Mouse (Mus musculus) spleen, adult 12 weeks (tissue): ENCODE measurements around the gene Stat3.

Experiments used
- DNase-seq: peaks from one replicate; pipeline ENCODE4 v3.0.0; 2022; ENCODE audit warnings: low spot score

The Stat3 gene

GRCm38 (mm10) chr11:100920887-100921624, 18.3 kb downstream of the Stat3 start:
- no peak for DNase-seq

- DNase-seq = no peak
These were observed 21.3 kb downstream of the Stat3 start for GRCm38 (mm10) chr11:100918007-100918406.

- no peak for DNase-seq
These were observed 22.8 kb downstream of the Stat3 start for GRCm38 (mm10) chr11:100916432-100916971.

- no peak for DNase-seq
These were observed 24.3 kb downstream of the Stat3 start for GRCm38 (mm10) chr11:100915063-100915462.

- no peak for DNase-seq
These were observed 24.9 kb downstream of the Stat3 start for GRCm38 (mm10) chr11:100914415-100914814.

- no peak for DNase-seq
These were observed 26.8 kb downstream of the Stat3 start for GRCm38 (mm10) chr11:100912401-100913155.

GRCm38 (mm10) chr11:100908567-100908966, 30.8 kb downstream of the Stat3 start:
- no peak for DNase-seq

GRCm38 (mm10) chr11:100908112-100908511, 31.2 kb downstream of the Stat3 start:
- DNase-seq = no peak

- no peak for DNase-seq
These were observed 32.5 kb downstream of the Stat3 start for GRCm38 (mm10) chr11:100906885-100907284.

- no peak for DNase-seq
These were observed 33.4 kb downstream of the Stat3 start for GRCm38 (mm10) chr11:100905929-100906328.

- no peak for DNase-seq
These were observed 34.6 kb downstream of the Stat3 start for GRCm38 (mm10) chr11:100904580-100905351.

GRCm38 (mm10) chr11:100898441-100899199, 40.7 kb downstream of the Stat3 start:
- no peak for DNase-seq

GRCm38 (mm10) chr11:100897294-100898231, 41.8 kb downstream of the Stat3 start:
- DNase-seq = no peak

GRCm38 (mm10) chr11:100896078-100896477, 43.3 kb downstream of the Stat3 start:
- DNase-seq = no peak

GRCm38 (mm10) chr11:100894146-100894918, 45.0 kb downstream of the Stat3 start:
- DNase-seq = no peak

GRCm38 (mm10) chr11:100893482-100893881, 45.9 kb downstream of the Stat3 start:
- DNase-seq = peak; percentile 81

- DNase-seq = no peak
These were observed 46.9 kb downstream of the Stat3 start for GRCm38 (mm10) chr11:100892435-100892834.

- peak; percentile 28 for DNase-seq
These were observed 47.9 kb downstream of the Stat3 start for GRCm38 (mm10) chr11:100891256-100892123.

- DNase-seq = no peak
These were observed 48.9 kb downstream of the Stat3 start for GRCm38 (mm10) chr11:100890481-100890880.
